Mouse (Mus musculus) lung, postnatal 0 days (tissue): ENCODE results near the gene Zfpm1. TPM values are rescaled to one million over a fixed set of nuclear protein-coding genes. Genes with fewer than 3 reads are reported as not detected.

Experiments used
- ATAC-seq: fragments of 200-750 bp; cut with Nextera tagmentation; 2 replicates; pipeline ENCODE4 v1.8.0; 2017; ENCODE audit warnings: moderate library complexity
- DNase-seq: peaks from one replicate; pipeline ENCODE4 v3.0.0-alpha.2; 2016; ENCODE audit warnings: low spot score
- H3K27ac ChIP-seq: fragments of 300-500 bp; sonication (generic); 2 replicates; pipeline ENCODE4 v1.5.1; 2014; ENCODE audit warnings: antibody characterized with exemption, mild to moderate bottlenecking, low read length, mixed read lengths
- H3K27me3 ChIP-seq: fragments of 300-500 bp; sonication (generic); replicated peaks from 2 replicates; pipeline ENCODE4 v1.6.1; 2014; ENCODE audit warnings: low read length, mixed read lengths; ENCODE audit not compliant: insufficient read depth
- H3K36me3 ChIP-seq: fragments of 300-500 bp; sonication (generic); 2 replicates; pipeline ENCODE4 v1.6.1; 2014; ENCODE audit warnings: low read length, mixed read lengths; ENCODE audit not compliant: insufficient read depth
- H3K4me1 ChIP-seq: fragments of 300-500 bp; sonication (generic); 2 replicates; pipeline ENCODE4 v1.6.1; 2014; ENCODE audit warnings: antibody characterized with exemption, low read depth, low read length, mixed read lengths; ENCODE audit not compliant: insufficient read depth
- H3K4me2 ChIP-seq: fragments of 300-500 bp; sonication (generic); replicated peaks from 2 replicates; pipeline ENCODE4 v1.6.1; 2014; ENCODE audit warnings: low read depth, mild to moderate bottlenecking, low read length, moderate library complexity, mixed read lengths
- H3K4me3 ChIP-seq: fragments of 300-500 bp; sonication (generic); 2 replicates; pipeline ENCODE4 v1.5.1; 2014; ENCODE audit warnings: low read depth, low read length
- H3K9ac ChIP-seq: fragments of 300-500 bp; sonication (generic); replicated peaks from 2 replicates; pipeline ENCODE4 v1.6.1; 2014; ENCODE audit warnings: low read depth, mild to moderate bottlenecking
- H3K9me3 ChIP-seq: fragments of 300-500 bp; sonication (generic); 2 replicates; pipeline ENCODE4 v1.6.1; 2016; ENCODE audit warnings: low read length, mixed read lengths
- CTCF ChIP-seq: IDR thresholded peaks from 2 replicates; pipeline ENCODE4 v1.5.1; 2016; ENCODE audit warnings: antibody characterized with exemption, mild to moderate bottlenecking
- EP300 ChIP-seq: IDR thresholded peaks from 2 replicates; pipeline ENCODE4 v1.6.1; 2016; ENCODE audit warnings: antibody characterized with exemption, mild to moderate bottlenecking, control low read depth
- WGBS: fragments of 180-500 bp; shearing (Covaris S2); extraction: QIAGEN DNeasy Blood & Tissue Kit; methylation state at CpG from one replicate; pipeline ENCODE4 v1.1.7; 2014; 5-methylcytosine and 5-hydroxymethylcytosine counted together
- polyA plus RNA-seq: library from polyadenylated mRNA; unstranded; fragments of >200 nt; fragmentation: Nextera tagmentation; extraction: Ambion mirVana; gene quantifications from 2 replicates; pipeline ENCODE4 v1.2.1, GENCODE M21; 2015

The Zfpm1 gene
- polyA plus RNA-seq, 1 experiment from 2014 or later, result 1.7 TPM

DNA sequence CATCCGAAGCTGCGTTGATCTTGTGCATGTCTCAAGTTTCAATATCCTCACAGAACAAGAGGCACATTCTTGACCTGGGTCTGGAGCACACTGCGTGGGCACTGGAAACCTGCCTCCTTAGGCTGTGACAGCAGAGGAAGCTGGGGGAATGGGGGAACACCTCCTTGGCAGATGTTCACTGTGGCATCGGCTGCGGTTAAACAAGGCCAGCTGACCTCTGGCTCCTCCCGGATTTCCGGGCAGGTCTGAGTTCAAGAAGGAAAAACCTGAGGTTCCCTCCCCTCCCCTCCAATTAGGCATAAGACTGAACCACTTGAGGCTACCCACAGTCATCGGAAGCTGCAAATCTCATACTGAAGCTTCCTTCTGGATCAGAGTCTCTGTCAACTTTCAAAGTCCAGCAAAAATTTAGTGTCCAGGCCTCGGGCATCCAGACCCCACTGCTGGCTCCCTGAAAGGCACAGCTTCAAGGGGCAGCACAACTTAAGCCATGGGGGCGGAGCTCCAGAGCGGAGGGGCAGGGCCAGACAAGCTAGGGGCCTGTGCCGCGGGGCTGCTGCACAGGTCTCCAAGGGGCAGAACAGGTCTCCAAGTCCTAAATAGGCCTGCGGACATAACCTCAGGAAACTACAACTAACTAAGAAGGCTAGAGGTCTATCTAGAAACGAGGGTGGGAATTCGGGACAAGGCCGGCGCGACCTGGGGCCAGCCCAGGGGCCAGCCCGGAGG, 1.2 kb upstream of the Zfpm1 start:
- H3K4me2 ChIP-seq, result peak overlapping the region; percentile 56
- peaks cover 12% of the 10 kb centered on the region; the same call in 1 of the 2 replicates for H3K4me1 ChIP-seq
- H3K9me3 ChIP-seq, result no peaks in the 10 kb centered on the region
- no peak for TF ChIP-seq EP300
- no peak for TF ChIP-seq CTCF
- peak overlapping the region; percentile 38 for H3K4me3 ChIP-seq
- H3K27me3 ChIP-seq, result no peaks in the 10 kb centered on the region
- H3K9ac ChIP-seq, result no peak overlapping the region
- no peak for DNase-seq
- no peaks in the 10 kb centered on the region for H3K36me3 ChIP-seq
- ATAC-seq, result peak; percentile 11
- 7% methylated on average over 20 of the region's 20 CpGs for WGBS
- peak overlapping the region; percentile 77 for H3K27ac ChIP-seq

DNA sequence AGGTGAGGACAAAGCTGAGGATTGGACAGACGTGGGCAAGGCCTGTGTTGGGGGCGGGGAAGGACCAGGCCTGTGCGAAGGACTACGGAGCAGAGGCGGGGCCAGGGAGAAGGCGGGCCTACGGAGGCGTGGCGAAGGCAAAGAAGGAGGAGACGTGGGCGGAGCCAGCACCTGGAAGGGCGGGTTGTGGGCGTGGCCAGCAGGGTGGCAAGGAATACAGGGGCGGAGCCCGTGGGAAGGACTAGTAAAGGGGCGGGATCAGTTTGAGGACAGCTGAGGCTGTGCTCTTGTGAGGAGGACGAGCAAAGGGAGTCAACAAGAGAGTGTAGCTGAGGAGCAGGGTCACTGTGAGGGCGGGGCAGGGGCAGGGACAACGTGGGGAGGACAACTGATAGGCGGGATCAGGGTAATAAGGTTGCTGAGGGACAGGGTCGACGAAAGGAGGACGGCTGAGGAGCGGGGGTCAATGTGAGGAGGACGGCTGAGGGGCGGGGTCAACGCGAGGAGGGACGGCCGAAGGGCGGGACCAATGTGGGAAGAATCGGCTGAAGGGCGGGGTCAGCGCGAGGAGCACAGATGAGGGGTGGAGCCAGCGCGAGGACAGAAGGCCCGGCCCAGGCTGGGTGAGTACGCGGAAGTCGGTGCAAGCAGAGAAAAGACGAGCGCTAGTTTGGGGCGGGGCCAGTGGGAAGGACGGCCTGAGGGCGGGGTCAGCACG, 465 bp upstream of the Zfpm1 start:
- ATAC-seq, result peak; percentile 91
- Histone ChIP-seq H3K9me3 (no peaks in the 10 kb centered on the region), H3K27ac (peak overlapping the region; percentile 77), H3K4me2 (peak overlapping the region; percentile 56), H3K4me1 (peaks cover 12% of the 10 kb centered on the region; the same call in 1 of the 2 replicates), H3K9ac (no peak overlapping the region; the same call in 1 of the 2 replicates), H3K4me3 (peak overlapping the region; percentile 82), H3K27me3 (no peaks in the 10 kb centered on the region), H3K36me3 (no peaks in the 10 kb centered on the region)
- peak; percentile 100 for DNase-seq
- WGBS, result under 1% methylated on average over 36 of the region's 47 CpGs
- no peak for TF ChIP-seq EP300
- TF ChIP-seq CTCF, result no peak

DNA sequence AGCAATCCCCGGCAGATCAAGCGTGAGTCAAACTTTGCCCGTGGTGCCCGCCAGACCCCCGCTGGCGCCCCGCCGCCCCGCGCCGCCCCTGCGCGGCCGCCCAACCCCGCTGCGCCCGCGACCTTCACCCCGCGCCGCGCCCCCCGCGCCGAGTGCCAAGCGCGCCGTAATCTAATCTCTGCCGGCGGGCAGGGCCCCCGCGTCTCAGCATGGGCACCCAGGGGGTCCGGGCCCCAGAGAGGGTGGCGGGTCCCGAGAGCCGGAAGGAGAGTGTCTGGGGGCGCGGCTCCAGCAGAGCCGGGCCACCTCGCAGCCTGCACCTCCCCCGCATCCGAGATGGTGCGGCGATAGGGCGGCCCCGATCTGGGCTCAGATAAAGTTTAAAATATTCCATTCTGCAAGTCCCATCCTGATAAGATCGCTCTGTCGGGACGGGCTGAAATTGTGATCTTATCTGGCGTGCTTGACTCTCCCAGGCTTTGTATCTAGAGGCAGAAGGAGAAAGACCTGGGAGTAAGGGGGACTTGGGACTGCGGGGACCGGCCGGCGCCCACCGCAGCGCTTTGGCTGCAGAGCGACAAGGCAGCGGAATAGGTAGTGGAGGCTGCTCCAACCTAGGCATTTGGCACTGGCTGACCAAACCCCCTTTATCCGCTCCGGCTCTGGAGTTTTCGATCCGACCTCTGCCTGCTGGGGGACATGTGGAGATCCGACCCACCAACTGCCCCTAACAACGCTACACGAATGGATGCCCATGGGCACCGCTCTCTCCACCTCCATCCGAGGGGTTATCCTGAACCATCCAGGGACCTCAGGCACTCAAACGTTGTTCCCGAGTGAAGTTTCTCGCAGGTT, 787 bp downstream of the Zfpm1 start:
- DNase-seq, result peak; percentile 52
- Histone ChIP-seq H3K27me3 (no peaks in the 10 kb centered on the region), H3K4me2 (peak overlapping the region; percentile 100), H3K9ac (peak overlapping the region; percentile 66), H3K4me3 (peak overlapping the region; percentile 82), H3K9me3 (no peaks in the 10 kb centered on the region), H3K27ac (peak overlapping the region; percentile 80), H3K36me3 (no peaks in the 10 kb centered on the region), H3K4me1 (peaks cover 12% of the 10 kb centered on the region; the same call in 1 of the 2 replicates)
- ATAC-seq, result no peak
- 2% methylated on average over 49 of the region's 70 CpGs for WGBS
- TF ChIP-seq EP300 (no peak), CTCF (no peak)

DNA sequence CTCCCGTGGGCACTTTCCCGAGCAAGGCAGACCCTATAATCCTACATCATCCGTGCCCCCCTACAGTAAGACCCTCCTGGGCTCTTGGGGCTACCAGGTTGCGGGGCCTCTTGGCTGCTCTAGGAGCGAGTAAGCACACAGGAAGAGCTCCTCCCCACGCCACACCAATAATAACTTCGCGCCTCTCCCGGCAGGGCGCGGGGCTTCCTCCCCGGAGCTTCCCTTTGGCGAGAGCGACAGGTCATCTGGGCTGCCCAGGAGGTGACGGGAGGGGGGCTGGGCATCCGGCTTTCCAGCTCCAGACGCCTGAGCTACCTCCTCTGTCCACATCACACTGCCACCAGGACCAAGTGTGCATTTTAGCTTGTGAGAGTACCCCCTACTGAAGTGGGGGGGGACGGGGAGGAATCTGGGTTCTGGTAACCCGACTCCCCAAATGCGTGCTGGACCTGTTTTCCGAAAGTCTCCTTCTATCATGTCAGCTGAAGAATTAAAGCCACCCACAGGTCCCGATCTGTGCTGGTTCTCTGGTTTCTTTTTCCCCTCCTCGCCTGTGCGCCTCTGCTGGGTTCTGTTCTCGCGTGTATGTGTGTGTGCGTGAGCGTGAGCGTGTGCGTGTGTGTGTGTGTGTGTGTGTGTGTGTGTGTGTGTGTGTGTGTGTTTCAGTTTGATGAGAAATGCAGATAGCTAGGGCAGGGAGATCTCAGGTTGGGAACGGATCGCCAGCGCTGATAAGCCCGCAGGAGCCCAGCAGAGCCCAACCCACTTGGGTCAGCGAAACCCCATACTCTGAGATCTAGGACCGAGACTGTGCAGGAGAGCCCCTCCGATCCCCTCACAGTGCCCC, 1.6 kb downstream of the Zfpm1 start:
- peak; percentile 78 for DNase-seq

DNA sequence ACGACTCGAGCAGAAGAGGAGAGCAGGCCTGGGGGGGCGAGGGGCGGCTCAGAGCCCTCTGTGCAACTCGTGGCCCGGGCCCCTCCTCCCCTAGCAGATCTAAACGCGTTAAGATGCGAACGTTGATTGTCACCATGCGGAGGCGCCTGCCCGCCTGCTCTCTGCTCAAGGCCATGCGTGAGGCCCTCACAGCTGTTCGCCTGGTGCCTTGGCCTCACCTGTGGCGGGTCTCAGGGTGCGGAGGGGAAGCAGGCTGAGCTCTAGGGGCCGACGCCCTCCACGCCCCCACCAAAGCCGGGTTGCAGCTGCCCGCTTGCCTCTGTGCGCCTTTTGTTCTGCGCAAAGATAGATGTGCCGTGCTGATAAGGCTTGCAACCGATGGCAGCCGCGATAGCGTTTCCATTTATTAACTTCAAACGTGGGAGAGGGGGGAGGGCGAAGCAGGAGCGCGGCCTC, 2.3 kb downstream of the Zfpm1 start:
- 2% methylated on average over 30 of the region's 33 CpGs for WGBS
- Histone ChIP-seq H3K36me3 (no peaks in the 10 kb centered on the region), H3K9ac (peak overlapping the region; percentile 23; the same call in 1 of the 2 replicates), H3K4me3 (peak overlapping the region; percentile 82), H3K27ac (peak overlapping the region; percentile 58), H3K27me3 (no peaks in the 10 kb centered on the region), H3K4me2 (peak overlapping the region; percentile 100), H3K9me3 (no peaks in the 10 kb centered on the region), H3K4me1 (peaks cover 12% of the 10 kb centered on the region; the same call in 1 of the 2 replicates)
- DNase-seq, result peak; percentile 52
- no peak for ATAC-seq
- TF ChIP-seq EP300, result no peak
- TF ChIP-seq CTCF, result peak; percentile 59

More for the DNA sequence above, 1.6 kb downstream of the Zfpm1 start:
- under 1% methylated on average over 34 of the region's 37 CpGs for WGBS
- no peaks in the 10 kb centered on the region for H3K27me3 ChIP-seq
- ATAC-seq, result no peak
- TF ChIP-seq CTCF, result no peak
- TF ChIP-seq EP300, result peak; percentile 52; the same call in 1 of the 2 replicates
- H3K27ac ChIP-seq, result peak overlapping the region; percentile 80
- peak overlapping the region; percentile 100 for H3K4me2 ChIP-seq
- peak overlapping the region; percentile 23; the same call in 1 of the 2 replicates for H3K9ac ChIP-seq
- peak overlapping the region; percentile 82 for H3K4me3 ChIP-seq
- no peaks in the 10 kb centered on the region for H3K36me3 ChIP-seq
- peaks cover 12% of the 10 kb centered on the region; the same call in 1 of the 2 replicates for H3K4me1 ChIP-seq
- no peaks in the 10 kb centered on the region for H3K9me3 ChIP-seq
